Mouse (Mus musculus) layer of hippocampus, adult 18-20 months (tissue): ENCODE results near the gene Gphb5. TPM values are rescaled to one million over a fixed set of nuclear protein-coding genes. Genes with fewer than 3 reads are reported as not detected.

Experiments
- DNase-seq, 2 experiments: peaks; one replicate each; pipeline ENCODE4 v3.0.0; 2022; ENCODE audit warnings: low spot score in 2 of 2
- total RNA-seq, 2 experiments: library from RNA; stranded (reverse); gene quantifications; 2 replicates each; pipeline ENCODE4 v1.2.3; 2021

The Gphb5 gene
- total RNA-seq, 2 experiments from 2014 or later = not detected

DNA sequence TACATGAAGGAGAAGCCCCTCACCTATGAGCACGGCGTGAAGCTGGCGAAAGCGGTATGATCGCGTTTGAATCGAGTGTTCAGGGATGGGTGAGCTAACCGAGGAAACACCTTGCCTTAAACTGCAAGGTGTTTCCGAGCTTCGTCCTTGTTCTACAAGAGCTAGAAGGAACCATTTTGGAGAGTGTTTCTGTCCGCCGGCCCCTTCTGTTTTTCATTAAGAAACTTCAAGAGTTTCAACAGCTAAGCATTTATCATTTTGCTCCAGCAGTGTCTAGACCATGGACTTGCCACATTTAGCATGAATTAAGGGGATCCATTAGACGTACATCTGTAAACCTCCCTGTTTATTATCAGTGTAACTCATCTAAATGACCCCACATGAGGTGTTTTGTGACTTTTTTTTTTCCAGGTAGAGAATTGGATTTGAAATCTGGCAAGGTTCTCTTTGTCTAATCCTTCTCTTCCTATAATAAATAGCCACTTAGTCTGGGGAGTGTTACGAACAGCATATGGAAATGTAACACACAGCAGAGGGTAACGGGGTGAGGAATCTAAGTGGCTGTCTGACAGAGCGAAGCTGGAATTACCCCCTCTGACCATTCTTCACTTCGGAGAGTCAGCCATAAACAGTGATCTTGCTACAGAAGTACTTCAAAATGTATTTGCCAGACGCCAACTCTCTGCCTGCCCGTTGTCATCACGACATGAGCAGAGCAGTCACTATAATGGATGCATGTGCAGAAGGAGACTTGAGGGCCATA is 22.4 kb downstream of the Gphb5 start:
- no peak for DNase-seq

DNA sequence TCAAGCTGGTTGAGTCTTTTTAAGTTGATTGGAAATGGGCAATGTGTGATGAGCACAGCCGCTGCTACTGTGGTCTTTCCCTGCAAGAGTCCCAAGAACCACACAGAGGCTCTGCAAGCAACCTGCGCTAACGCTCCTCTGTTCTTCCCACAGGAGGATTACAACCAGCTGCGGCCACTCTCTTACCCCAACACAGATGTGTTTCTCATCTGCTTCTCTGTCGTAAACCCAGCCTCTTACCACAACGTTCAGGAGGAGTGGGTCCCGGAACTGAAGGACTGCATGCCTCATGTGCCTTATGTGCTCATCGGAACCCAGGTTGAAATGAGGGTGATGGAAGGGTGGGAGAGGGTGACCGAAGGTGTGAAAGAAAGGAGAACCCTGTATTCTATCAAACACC is 25.1 kb downstream of the Gphb5 start:
- no peak for DNase-seq

DNA sequence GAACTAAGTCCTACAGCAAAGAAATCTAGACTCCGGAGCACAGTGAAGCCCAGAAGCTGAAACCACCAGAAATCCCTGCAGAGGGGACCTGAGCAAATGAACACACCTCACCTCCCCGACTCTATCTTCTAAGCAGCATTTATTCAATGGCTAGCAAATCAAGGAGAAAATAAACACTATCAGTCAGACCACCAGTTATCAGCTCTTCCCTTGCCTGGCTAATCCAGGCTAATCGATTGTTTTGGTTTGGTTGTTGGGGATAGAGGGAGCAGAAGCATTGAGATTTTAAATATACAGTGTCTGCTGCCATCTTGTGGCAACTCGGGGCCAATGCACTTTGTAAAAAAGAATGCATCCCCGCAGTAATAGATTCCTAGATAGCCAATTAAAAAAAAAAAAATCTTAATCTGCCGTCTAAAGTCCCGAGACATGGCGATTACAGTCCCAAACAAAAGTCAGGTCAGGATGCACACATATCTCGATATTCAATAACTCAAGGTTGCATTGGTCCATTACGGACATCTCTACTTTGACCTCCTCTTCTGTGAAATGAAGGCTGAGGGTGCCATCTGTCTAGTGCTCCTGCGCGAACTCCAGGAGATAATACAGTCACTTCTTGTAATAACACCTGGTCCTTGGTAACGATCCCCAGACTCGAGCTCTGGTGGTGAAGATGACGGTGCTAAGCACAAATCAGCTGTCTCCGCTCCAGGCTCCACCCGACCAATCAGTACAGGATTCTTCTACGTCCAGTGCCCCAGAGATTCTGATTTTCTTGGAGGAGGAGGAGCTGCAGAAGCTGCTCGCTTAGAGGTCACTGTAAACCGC is 27.1 kb downstream of the Gphb5 start:
- peak; percentile 46 to 82 for DNase-seq

DNA sequence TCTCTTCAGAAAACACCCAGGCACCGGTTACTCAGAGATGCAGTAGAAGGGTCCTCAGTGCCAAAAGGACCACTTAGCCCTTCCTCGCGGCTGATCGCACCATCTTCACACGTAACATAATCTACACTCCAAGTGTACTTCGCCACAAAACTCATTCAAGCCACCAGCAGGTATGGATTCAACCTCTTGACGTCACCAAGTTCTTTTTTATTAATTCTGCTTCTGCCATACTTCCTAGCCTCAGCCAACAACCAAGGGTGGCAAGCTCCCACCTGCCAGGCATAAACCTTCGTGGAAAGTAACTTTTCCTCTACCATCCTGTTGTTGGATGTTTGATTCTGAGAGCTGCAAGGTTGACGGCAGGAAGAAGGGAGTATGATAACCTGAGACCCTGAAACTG is 28.1 kb downstream of the Gphb5 start:
- DNase-seq = no peak

DNA sequence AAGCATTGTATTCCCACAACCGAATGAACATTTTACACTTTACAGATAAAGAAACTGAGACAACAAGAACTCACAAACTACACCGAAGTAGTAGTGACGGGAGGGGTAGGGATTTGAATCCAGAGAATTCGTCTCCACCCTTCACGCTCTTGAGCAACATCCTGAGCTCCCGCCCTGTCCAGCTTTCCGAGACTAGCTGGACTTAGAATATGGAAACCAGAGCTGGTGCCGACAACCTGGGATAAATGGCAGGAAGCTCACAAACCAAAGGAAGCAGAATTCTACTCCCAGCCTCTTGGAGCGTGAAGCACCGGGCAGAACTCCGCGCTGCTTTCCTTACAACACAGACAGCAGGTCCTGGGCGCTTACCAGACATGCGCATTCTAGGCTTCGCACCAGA is 28.7 kb downstream of the Gphb5 start:
- no peak for DNase-seq

DNA sequence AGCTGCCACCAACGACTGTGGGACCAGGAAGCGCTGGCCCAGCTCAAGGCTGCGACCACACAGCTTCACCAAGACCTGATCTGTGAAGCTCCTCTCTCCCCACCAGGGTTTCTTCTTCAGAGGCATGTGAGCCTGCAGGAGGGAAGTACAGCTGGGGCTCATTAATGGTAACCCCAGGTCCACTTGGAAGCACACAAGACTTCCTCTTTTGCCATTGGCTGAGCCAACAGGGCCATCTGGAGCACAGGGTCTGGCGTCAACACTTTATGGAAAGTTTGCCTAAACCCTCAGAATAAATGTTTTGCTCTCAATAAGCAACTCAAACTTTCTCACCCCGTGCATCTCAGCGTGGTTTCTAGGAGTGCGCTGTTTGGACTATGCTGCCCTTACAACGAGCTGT is 29.4 kb downstream of the Gphb5 start:
- no peak for DNase-seq

DNA sequence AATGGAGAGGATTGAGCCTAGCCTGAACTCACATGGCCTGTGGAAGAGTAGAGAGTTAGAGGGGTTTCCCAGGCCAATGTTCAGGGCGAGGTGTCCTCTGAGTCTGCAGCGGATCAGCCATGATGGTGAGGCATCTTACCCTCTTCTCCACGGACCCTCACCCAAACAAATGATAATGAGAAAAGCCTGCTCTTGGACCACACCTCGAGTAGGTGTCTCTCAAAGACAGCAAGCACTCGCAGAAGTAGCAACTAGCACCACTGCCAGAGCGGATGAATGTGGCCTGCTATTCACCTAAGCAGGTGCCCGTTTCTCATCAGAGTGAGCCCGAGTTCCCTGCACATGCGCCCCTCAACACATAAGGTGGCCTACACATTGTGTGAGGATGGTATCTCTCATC is 29.9 kb downstream of the Gphb5 start:
- no peak for DNase-seq

DNA sequence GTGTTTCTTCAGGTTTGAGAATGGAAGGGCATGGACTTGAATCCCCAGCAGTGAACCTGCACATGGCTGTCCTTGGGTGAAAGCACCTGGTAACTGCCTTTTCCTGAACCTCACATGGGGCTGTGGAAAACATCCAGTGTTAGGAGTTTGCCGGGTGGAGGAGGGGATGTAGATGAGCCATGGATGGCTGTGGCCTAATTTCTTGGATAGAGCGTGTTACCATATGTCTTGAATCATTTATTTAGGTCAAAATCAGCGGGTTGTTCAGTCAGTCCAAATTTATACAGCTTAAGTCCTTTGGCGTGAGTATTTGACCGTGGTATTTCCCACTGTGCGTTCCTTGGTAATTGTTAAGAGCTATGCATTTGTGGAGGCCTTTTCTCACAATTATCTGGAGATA is 40.5 kb downstream of the Gphb5 start:
- no peak for DNase-seq

DNA sequence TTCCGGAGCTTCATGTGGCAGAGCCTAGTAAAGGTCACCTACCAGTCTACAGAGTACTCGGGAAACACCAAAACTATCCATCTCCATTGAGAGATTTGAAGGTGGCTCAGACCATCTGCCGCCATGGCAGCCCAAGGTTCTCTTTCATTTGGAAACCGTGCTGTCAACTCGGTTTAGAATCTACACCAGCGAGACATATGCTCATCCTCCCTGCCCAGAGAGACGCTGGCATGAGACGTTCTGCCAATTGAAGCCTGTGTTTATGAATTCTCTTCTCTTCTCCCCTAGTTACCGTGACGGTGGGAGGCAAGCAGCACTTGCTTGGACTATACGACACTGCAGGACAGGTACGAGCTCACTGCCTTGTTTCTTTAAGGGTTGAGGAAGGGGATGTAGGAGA is 41.5 kb downstream of the Gphb5 start:
- DNase-seq = peak in 1 of 2 experiments; percentile 27

DNA sequence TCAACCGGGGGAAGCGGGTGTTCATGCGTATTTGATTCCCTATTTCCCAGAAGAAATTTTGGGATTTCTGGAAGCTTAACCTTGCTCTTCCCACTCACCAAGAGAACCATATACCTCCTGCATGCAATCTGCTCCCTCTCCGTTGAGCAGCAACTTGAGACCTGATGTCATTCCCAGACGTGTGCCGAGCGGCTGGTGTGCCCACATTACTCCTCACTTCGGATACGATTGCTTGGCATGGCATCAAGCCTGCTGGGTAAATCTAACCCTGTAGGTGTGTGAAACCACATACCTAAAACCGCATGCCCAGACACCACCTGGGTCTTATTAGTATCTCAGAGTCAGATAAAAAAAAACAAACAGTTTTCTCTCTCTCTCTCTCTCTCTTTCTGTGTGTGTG is 42.1 kb downstream of the Gphb5 start:
- DNase-seq = no peak

DNA sequence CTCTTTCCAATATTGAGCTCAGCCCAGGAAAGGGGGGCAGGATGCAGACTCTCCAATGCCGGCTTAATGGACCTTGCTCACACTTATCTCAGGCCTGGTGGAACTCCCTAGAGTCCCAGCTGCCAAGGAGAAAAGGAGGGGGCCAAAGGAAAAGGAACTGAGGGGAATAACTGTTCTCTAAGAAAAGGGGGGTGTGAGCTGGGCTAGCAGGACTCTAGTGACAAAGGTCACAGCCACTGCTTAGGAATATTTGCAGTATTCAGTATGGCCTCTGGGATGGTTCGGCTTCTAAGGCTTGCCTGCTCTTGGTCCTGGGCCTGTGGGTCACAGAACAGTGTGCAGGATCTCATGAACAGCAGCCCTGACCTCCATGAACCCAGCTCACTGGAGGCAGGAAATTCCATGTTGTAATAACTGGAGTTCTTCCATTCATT is 47.1 kb downstream of the Gphb5 start:
- no peak for DNase-seq

DNA sequence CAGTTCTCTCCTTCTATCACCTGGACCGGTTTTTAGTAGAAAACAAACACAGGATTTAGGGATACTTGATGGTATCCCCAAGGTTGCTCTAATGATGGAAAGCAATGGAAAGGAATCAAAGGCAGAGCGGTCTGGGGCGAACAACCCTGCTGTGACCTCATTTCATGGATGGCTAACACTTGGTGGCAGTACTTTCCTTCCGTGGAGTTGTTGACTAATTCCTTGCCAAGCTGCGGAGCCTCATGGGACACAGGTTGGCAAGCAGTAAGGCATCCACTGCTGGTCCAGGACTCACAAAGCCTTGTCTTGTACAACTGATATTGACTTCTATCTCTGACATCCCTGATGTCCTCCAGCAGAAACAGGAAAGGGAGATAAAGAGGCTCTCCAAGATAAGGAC is 48.1 kb downstream of the Gphb5 start:
- no peak for DNase-seq

DNA sequence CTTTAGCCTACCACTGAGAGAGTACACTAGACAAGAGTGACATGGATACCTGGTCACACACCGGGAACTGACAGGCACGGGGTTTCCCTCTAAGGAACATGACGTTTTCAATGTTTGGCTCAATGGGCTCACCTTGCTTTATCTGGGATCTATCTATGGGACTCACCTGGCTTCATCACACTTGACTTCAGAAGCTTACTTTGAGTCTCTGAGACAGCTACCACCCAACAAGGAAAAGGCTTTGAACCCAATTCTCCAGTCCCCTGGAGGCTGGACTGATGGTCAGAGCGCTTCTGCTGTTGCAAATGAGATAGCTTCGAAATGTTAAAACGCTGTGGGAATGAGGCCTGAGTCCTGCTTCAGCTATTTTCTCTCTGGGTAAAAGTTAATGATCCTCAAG is 49.2 kb downstream of the Gphb5 start:
- no peak for DNase-seq

DNA sequence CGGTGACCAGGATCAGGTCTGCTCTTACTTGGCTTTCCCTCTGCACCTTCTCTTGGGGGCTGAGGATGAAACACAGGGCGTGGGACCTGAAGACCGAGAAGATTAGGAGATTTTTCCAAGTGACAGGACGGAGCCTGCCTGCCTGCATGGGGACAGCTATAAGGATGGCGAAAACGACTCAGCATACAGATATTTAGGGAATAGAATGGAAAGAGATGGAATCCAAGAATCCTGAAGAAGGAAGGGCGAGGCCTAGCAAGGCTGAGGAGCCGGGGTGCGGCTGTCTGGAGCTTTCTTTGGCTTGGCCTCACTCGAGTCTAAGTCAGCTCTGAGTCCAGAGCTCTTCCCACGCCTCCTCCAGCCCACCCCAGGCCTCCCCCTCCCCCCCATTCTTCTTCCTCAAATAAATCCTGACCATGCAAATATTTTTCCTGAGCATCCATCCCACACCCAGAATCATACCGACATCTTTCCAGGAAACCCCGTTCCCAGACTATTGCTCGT is 50.9 kb downstream of the Gphb5 start:
- no peak for DNase-seq

DNA sequence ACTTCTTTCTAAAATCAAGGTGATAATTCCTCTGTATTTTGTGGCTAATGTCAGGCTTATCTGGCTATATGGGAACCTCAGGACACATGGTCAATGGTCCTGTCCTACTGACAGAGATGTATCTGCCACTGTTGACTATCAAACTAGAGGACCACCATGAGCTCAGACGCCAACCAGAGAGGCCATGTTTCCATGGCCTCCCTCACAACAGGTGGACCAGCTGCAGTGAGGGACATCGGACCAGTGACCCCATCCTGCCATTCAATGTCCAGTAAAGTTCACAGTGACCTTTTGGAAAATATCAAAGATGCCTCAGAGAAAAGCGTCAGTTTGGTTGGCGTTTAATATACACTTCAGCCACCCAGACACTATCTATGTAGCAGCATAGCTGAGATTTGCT is 52.2 kb downstream of the Gphb5 start:
- DNase-seq = no peak

DNA sequence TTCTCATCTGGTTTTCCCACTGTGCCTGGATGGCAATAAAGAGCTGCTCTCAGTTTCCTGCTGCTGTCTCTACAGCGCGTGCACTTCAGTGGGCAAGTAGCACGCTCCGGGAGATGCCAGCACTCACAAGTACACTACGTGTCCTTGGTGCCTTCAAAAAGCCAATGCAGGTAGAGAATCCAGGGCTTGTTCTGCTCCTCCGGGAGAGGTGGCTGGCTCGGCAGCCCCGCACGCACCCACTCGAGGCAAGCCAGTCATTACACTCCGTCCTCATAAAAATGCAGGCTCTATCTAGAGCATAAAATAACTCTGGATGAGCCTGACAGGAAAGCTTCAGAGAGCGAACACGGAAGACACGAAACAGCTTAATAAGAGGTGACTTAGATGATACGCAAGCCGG is 54.1 kb downstream of the Gphb5 start:
- DNase-seq = no peak

Other genes with a start within 250 kb of the Gphb5 start
- gene Kcnh5, start 239.4 kb downstream of the Gphb5 start, total RNA-seq = 10 to 100 TPM; 12.2 to 12.5 TPM
- 1 to 10 TPM; 4.0 to 4.3 TPM for gene Rhoj, start 108.5 kb downstream of the Gphb5 start, total RNA-seq
- gene Ppp2r5e, start 179.5 kb upstream of the Gphb5 start, total RNA-seq = 10 to 100 TPM; 79.2 to 79.8 TPM